Mouse (Mus musculus) MEL (cell line): ENCODE results near the gene Crxos.

Experiments used
- BHLHE40 ChIP-seq: IDR thresholded peaks from 2 replicates; pipeline ENCODE4 v1.6.1; 2012; ENCODE audit warnings: low read depth, mild to moderate bottlenecking, inconsistent platforms, low read length, improper control_type of control experiment, borderline replicate concordance
- CTCF ChIP-seq, 3 experiments: IDR thresholded peaks in 2 of 3; conservative IDR thresholded peaks in 1 of 3; 2 replicates each; pipeline ENCODE4 v1.5.1; 2011 to 2012; ENCODE audit warnings: low read length in 3 of 3, low read depth in 2 of 3, mild to moderate bottlenecking in 2 of 3, improper control_type of control experiment in 1 of 3, inconsistent platforms in 1 of 3, mixed read lengths in 1 of 3, moderate library complexity in 1 of 3; ENCODE audit not compliant: control insufficient read depth in 1 of 3, insufficient read depth in 1 of 3, poor library complexity in 1 of 3, severe bottlenecking in 1 of 3
- GATA1 ChIP-seq: IDR thresholded peaks from 2 replicates; pipeline ENCODE4 v1.6.1; 2011; ENCODE audit warnings: low read depth, low read length, improper control_type of control experiment
- HCFC1 ChIP-seq: IDR thresholded peaks from 2 replicates; pipeline ENCODE4 v1.6.1; 2012; ENCODE audit warnings: low read depth, mild to moderate bottlenecking, inconsistent platforms, low read length, improper control_type of control experiment, moderate library complexity
- NRF1 ChIP-seq: IDR thresholded peaks from 2 replicates; pipeline ENCODE4 v1.6.1; 2014; ENCODE audit warnings: low read depth, mild to moderate bottlenecking, inconsistent platforms, low read length, improper control_type of control experiment, moderate library complexity; ENCODE audit not compliant: poor library complexity, insufficient read depth, severe bottlenecking
- POLR2A ChIP-seq, 2 experiments: IDR thresholded peaks; 2 replicates each; pipeline ENCODE4 v1.6.1; 2011 to 2012; ENCODE audit warnings: low read length in 2 of 2, mild to moderate bottlenecking in 2 of 2, control low read depth in 1 of 2, improper control_type of control experiment in 1 of 2, low read depth in 1 of 2, moderate library complexity in 1 of 2; ENCODE audit not compliant: control insufficient read depth in 1 of 2, insufficient read depth in 1 of 2, poor library complexity in 1 of 2
- TAL1 ChIP-seq: IDR thresholded peaks from 2 replicates; pipeline ENCODE4 v1.6.1; 2012; ENCODE audit warnings: mild to moderate bottlenecking, inconsistent platforms, low read length, moderate library complexity, mixed read lengths
- UBTF ChIP-seq: IDR thresholded peaks from 2 replicates; pipeline ENCODE4 v1.6.1; 2012; ENCODE audit warnings: low read depth, mild to moderate bottlenecking, inconsistent platforms, low read length, improper control_type of control experiment, moderate library complexity, borderline replicate concordance; ENCODE audit not compliant: insufficient read depth

- TF ChIP-seq UBTF (no peak), GATA1 (no peak), TAL1 (no peak), CTCF (IDR thresholded peaks at IDR 0.05 in 2 of 3, conservative IDR thresholded peaks at IDR 0.05 in 1 of 3; ENCODE audit: control insufficient read depth in 1 of 3, insufficient read depth in 1 of 3, low read depth in 2 of 3, low read length in 3 of 3, poor library complexity in 1 of 3, severe bottlenecking in 1 of 3) (no peak), NRF1 (no peak), BHLHE40 (no peak), HCFC1 (no peak), POLR2A (IDR thresholded peaks at IDR 0.05; ENCODE audit: control insufficient read depth in 1 of 2, insufficient read depth in 1 of 2, low read depth in 1 of 2, low read length in 2 of 2, poor library complexity in 1 of 2) (no peak)
These were observed 1.0 kb upstream of the Crxos start for GRCm38 (mm10) chr7:15881388-15881787.
